Mouse (Mus musculus) ES-E14 (cell line): ENCODE measurements around the gene Mst1r.

Experiments
- MAFK ChIP-seq: IDR thresholded peaks from 2 replicates; pipeline ENCODE4 v1.6.1; 2014; ENCODE audit warnings: mild to moderate bottlenecking, low read depth, low read length, inconsistent platforms; ENCODE audit not compliant: insufficient read depth
- ZC3H11A ChIP-seq: IDR thresholded peaks from 2 replicates; pipeline ENCODE4 v1.6.1; 2012; ENCODE audit warnings: low read depth, mild to moderate bottlenecking, inconsistent platforms, low read length, borderline replicate concordance

- TF ChIP-seq ZC3H11A (no peak), MAFK (no peak)
These were observed 16.3 kb downstream of the Mst1r start for GRCm38 (mm10) chr9:107923021-107923420.
